Mouse (Mus musculus) forebrain, embryonic 11.5 days (tissue): ENCODE data around the gene Cadm4. TPM values are rescaled to one million over a fixed set of nuclear protein-coding genes. Genes with fewer than 3 reads are reported as not detected.
A peak's percentile ranks its signal among the peaks of the same experiment; 100 is the strongest.
"Not testable (repeated sequence)": the region's sequence is repeated elsewhere in the genome, so short reads cannot be mapped to it uniquely, and the experiment has no call there.

Experiments used
- ATAC-seq: fragments of 200-750 bp; cut with Nextera tagmentation; replicated peaks from 2 replicates; pipeline ENCODE4 v1.8.0; 2017; ENCODE audit warnings: moderate TSS enrichment; ENCODE audit not compliant: low FRiP score
- DNase-seq: peaks from one replicate; pipeline ENCODE4 v3.0.0-alpha.2; 2017; ENCODE audit warnings: low spot score
- H3K27ac ChIP-seq: fragments of 300-500 bp; sonication (generic); 2 replicates; pipeline ENCODE4 v1.5.1; 2014; ENCODE audit warnings: low read depth, low read length
- H3K27me3 ChIP-seq: fragments of 300-500 bp; sonication (generic); 2 replicates; pipeline ENCODE4 v1.6.1; 2014; ENCODE audit warnings: mild to moderate bottlenecking, low read length, mixed read lengths; ENCODE audit not compliant: control insufficient read depth, insufficient read depth
- H3K36me3 ChIP-seq: fragments of 300-500 bp; sonication (generic); 2 replicates; pipeline ENCODE4 v1.6.1; 2014; ENCODE audit warnings: mild to moderate bottlenecking, low read length, moderate library complexity, mixed read lengths; ENCODE audit not compliant: control insufficient read depth, insufficient read depth
- H3K4me1 ChIP-seq: fragments of 300-500 bp; sonication (generic); replicated peaks from 2 replicates; pipeline ENCODE4 v1.6.1; 2014; ENCODE audit warnings: low read length, mixed read lengths; ENCODE audit not compliant: control insufficient read depth, insufficient read depth
- H3K4me2 ChIP-seq: fragments of 300-500 bp; sonication (generic); 2 replicates; pipeline ENCODE4 v1.6.1; 2014; ENCODE audit warnings: low read depth, mild to moderate bottlenecking, low read length, moderate library complexity, mixed read lengths; ENCODE audit not compliant: severe bottlenecking
- H3K4me3 ChIP-seq: fragments of 300-500 bp; sonication (generic); 2 replicates; pipeline ENCODE4 v1.5.1; 2014; ENCODE audit warnings: low read depth, low read length
- H3K9ac ChIP-seq: fragments of 300-500 bp; sonication (generic); 2 replicates; pipeline ENCODE4 v1.6.1; 2014; ENCODE audit warnings: low read length
- H3K9me3 ChIP-seq: fragments of 300-500 bp; sonication (generic); 2 replicates; pipeline ENCODE4 v1.6.1; 2016; ENCODE audit warnings: low read length, mixed read lengths; ENCODE audit not compliant: control insufficient read depth
- WGBS: fragments of 180-500 bp; shearing (Covaris S2); extraction: QIAGEN DNeasy Blood & Tissue Kit; methylation state at CpG from one replicate; pipeline ENCODE4 v1.1.7; 2014; 5-methylcytosine and 5-hydroxymethylcytosine counted together
- polyA plus RNA-seq: library from polyadenylated mRNA; unstranded; fragments of >200 nt; fragmentation: Nextera tagmentation; extraction: Ambion mirVana; gene quantifications from 2 replicates; pipeline ENCODE4 v1.2.1, GENCODE M21; 2014

Cadm4 gene
- polyA plus RNA-seq, 1 experiment from 2014 or later: 7.1 TPM

- 1% methylated on average over 20 of the region's 20 CpGs for WGBS
Measured at GRCm38 (mm10) chr7:24507726-24508114, 25.9 kb downstream of the Cadm4 start.

DNA sequence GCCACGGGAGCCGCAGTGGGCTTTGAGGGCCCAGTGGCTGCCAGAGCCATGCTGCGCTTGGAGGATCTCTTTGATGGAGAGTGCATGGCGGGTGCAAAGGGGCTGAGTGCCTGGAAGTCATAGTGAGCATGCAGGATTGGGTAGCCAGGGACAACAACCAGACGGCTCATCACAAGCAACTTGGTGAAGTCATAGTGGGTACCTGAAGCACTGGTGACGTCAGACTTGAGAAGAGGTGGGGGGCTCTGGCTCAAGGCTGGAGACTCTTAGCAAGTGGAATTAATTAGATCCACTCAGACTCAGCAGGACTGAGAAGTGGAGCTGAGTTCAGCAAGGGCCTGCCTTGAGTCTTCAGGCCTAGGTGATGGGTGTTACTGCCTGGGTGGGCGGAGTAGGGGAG lies 30.5 kb downstream of the Cadm4 start, which contains the start of gene AC161166.1:
AC161166.1 (minus strand) TSS at position 101 of the 400 bp plus-strand sequence.
- DNase-seq (no peak), ATAC-seq (no peak)
- H3K9ac ChIP-seq: no peak within 1 kb of the TSS
- no peak within 1 kb of the TSS for H3K4me3 ChIP-seq
- H3K4me2 ChIP-seq: no peak within 1 kb of the TSS
- H3K27ac ChIP-seq: no peak within 1 kb of the TSS
- H3K36me3 ChIP-seq: no peaks in the 10 kb centered on the region; the same call in 1 of the 2 replicates
- no peaks in the 10 kb centered on the region for H3K9me3 ChIP-seq
- 91% methylated on average over 7 of the region's 7 CpGs for WGBS
- no peaks in the 10 kb centered on the region for H3K27me3 ChIP-seq
- peaks cover 5% of the 10 kb centered on the region; the same call in 1 of the 2 replicates for H3K4me1 ChIP-seq

More at GRCm38 (mm10) chr7:24507726-24508114, 25.9 kb downstream of the Cadm4 start:
- DNase-seq (no peak), ATAC-seq (peak; percentile 7; the same call in 1 of the 2 replicates)
- no peaks in the 10 kb centered on the region; the same call in 1 of the 2 replicates for H3K36me3 ChIP-seq
- peak overlapping the region; percentile 100 for H3K27ac ChIP-seq
- H3K4me3 ChIP-seq: peak overlapping the region; percentile 57
- no peaks in the 10 kb centered on the region for H3K27me3 ChIP-seq
- H3K9ac ChIP-seq: peak overlapping the region; percentile 94
- no peaks in the 10 kb centered on the region for H3K9me3 ChIP-seq
- H3K4me2 ChIP-seq: peak overlapping the region; percentile 68
- peaks cover 23% of the 10 kb centered on the region for H3K4me1 ChIP-seq

DNA sequence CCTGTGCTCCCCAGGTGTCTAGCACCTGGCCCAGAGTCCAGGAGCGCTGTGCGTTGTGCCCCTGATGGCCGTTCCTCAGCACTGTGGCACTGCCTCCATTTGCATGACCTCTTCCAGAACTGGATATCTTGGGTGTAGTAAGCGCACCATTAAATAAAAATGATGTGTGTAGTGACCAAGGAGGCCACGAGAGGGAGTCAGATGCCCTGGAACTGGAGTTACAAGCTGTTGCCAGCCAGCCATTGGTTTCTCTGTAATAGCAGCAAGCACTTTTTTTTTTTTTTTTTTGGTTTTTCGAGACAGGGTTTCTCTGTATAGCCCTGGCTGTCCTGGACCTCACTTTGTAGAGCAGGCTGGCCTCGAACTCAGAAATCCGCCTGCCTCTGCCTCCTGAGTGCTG lies 34.5 kb downstream of the Cadm4 start:
- not testable (repeated sequence) for H3K36me3 ChIP-seq, H3K27me3 ChIP-seq

GRCm38 (mm10) chr7:24517077-24517476 lies 35.3 kb downstream of the Cadm4 start:
- no peak overlapping the region for H3K27ac ChIP-seq
- no peaks in the 10 kb centered on the region; the same call in 1 of the 2 replicates for H3K36me3 ChIP-seq
- no peak overlapping the region for H3K4me2 ChIP-seq
- no peaks in the 10 kb centered on the region for H3K27me3 ChIP-seq
- H3K9me3 ChIP-seq: no peaks in the 10 kb centered on the region
- ATAC-seq (no peak), DNase-seq (no peak)
- WGBS: 30% methylated on average over 5 of the region's 5 CpGs
- H3K4me1 ChIP-seq: no peaks in the 10 kb centered on the region
- H3K4me3 ChIP-seq: no peak overlapping the region
- no peak overlapping the region for H3K9ac ChIP-seq

More for the DNA sequence above, 34.5 kb downstream of the Cadm4 start:
- H3K27ac ChIP-seq, H3K4me1 ChIP-seq, H3K9me3 ChIP-seq, H3K9ac ChIP-seq, H3K4me3 ChIP-seq, ATAC-seq, H3K4me2 ChIP-seq, DNase-seq: not testable (repeated sequence)
- WGBS: 72% methylated on average over 6 of the region's 8 CpGs

- DNase-seq (no peak), ATAC-seq (no peak)
- H3K27me3 ChIP-seq: no peaks in the 10 kb centered on the region
- no peak overlapping the region for H3K4me2 ChIP-seq
- WGBS: 56% methylated on average over 6 of the region's 6 CpGs
- H3K36me3 ChIP-seq: no peaks in the 10 kb centered on the region; the same call in 1 of the 2 replicates
- H3K4me1 ChIP-seq: no peaks in the 10 kb centered on the region
- H3K9ac ChIP-seq: no peak overlapping the region
- H3K27ac ChIP-seq: no peak overlapping the region
- no peak overlapping the region for H3K4me3 ChIP-seq
- H3K9me3 ChIP-seq: no peaks in the 10 kb centered on the region
Measured at GRCm38 (mm10) chr7:24517654-24518053, 35.8 kb downstream of the Cadm4 start.

DNA sequence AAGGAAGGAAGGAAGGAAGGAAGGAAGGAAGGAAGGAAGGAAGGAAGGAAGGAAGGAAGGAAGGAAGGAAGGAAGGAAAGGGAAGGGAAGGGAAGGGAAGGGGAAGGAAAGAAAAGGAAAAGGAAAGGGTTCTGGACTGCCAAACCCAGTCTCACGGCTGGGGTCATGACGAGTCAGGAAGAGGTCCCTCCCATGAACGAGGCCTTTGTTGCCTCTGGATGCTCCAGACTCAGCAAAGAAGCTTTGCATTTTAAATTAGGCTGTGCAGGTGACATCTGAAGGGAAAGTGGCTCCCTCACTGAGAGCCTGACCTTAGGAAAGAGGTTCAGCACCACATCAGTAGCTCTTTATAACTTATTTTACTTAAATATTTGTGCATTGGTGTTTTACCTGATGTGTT lies 37.3 kb downstream of the Cadm4 start:
- Histone ChIP-seq H3K27ac (no peak overlapping the region), H3K9ac (no peak overlapping the region), H3K4me1 (no peaks in the 10 kb centered on the region), H3K4me2 (no peak overlapping the region), H3K27me3 (no peaks in the 10 kb centered on the region), H3K4me3 (no peak overlapping the region), H3K36me3 (no peaks in the 10 kb centered on the region; the same call in 1 of the 2 replicates), H3K9me3 (no peaks in the 10 kb centered on the region)
- no peak for DNase-seq
- 26% methylated on average over 3 of the region's 3 CpGs for WGBS
- no peak for ATAC-seq

DNA sequence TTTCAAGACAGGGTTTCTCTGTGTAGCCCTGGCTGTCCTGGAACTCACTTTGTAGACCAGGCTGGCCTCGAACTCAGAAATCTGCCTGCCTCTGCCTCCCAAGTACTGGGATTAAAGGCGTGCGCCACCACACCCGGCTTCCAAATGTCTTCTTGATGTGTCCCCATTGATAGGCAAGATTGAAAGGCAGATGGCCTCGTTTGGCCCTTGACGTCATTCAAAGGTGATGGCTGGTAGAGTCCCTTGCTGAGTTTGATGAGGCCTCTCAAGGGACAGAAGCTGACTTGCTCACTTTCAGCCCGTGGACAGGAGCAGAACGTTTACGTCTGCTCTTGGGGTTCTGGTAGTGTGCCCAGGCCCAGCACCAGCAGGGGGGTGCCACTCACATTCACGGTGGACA lies 38.2 kb downstream of the Cadm4 start:
- WGBS: 94% methylated on average over 10 of the region's 10 CpGs

DNA sequence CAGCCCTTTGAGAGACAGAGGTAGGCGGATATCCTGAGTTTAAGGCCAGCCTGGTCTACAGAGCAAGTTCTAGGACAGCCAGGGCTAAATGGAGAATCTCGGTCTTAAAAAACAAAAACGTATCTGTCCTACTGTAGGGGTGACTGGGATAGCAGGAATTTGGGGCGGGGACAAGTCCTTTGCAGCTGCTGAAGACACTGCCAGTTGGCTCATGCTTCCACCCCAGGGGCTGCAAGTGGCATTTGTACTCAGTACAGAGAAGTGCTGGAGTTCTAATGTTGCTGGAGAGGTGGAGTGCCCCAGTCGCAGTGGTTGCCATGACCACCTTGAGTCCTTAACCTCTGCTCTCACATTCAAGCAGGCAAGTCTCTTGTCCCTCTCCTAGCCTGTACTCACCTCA lies 41.0 kb downstream of the Cadm4 start:
- Histone ChIP-seq H3K27ac (no peak overlapping the region), H3K36me3 (no peaks in the 10 kb centered on the region), H3K4me1 (no peaks in the 10 kb centered on the region), H3K4me2 (no peak overlapping the region), H3K27me3 (no peaks in the 10 kb centered on the region), H3K9me3 (no peaks in the 10 kb centered on the region), H3K9ac (no peak overlapping the region), H3K4me3 (no peak overlapping the region)
- ATAC-seq (no peak), DNase-seq (no peak)
- WGBS: 55% methylated on average over 5 of the region's 5 CpGs

More for the DNA sequence above, 38.2 kb downstream of the Cadm4 start:
- H3K9me3 ChIP-seq, H3K36me3 ChIP-seq, H3K4me1 ChIP-seq, H3K4me3 ChIP-seq, H3K9ac ChIP-seq, H3K4me2 ChIP-seq, ATAC-seq, H3K27ac ChIP-seq, H3K27me3 ChIP-seq, DNase-seq: not testable (repeated sequence)

- no peak for DNase-seq
- WGBS: 88% methylated on average over 6 of the region's 6 CpGs
- H3K4me2 ChIP-seq: no peak overlapping the region
- no peaks in the 10 kb centered on the region for H3K36me3 ChIP-seq
- no peak overlapping the region for H3K27ac ChIP-seq
- H3K9me3 ChIP-seq: no peaks in the 10 kb centered on the region
- H3K9ac ChIP-seq: no peak overlapping the region
- H3K27me3 ChIP-seq: no peaks in the 10 kb centered on the region
- H3K4me3 ChIP-seq: no peak overlapping the region
- no peak for ATAC-seq
- no peaks in the 10 kb centered on the region for H3K4me1 ChIP-seq
Measured at GRCm38 (mm10) chr7:24523723-24524122, 41.9 kb downstream of the Cadm4 start.
